Mouse (Mus musculus): ENCODE measurements around the gene Avp.

DNA sequence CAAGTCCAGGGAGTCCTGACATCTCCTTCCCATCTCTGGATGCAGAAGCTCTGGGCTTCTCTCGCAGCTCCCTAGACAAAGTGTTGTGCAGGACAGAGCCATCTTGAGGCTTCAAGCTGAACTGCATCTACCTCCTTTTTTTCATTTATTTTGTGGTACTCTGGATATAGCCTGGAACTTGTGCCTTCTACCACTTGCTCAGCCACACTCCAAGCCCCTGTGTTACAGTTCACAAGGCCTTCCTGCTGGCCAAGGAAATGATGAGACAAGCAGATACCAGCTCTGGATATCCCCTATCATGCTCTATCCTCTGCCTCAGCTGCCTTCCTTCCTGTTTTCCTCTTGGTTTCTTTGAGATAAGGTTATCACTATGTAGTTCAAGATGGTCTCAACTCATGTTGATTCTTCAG is 15.3 kb upstream of the Avp start:
- TF ChIP-seq POLR2A (IDR thresholded peaks at IDR 0.05; ENCODE audit: borderline replicate concordance, insufficient read depth, low read length): no peak
- TF ChIP-seq CTCF (IDR thresholded peaks at IDR 0.05; ENCODE audit: borderline replicate concordance, insufficient read depth, low read depth, low read length): peak; percentile 63; the same call in 1 of the 2 replicates
